Mouse (Mus musculus) embryonic facial prominence, embryonic 14.5 days (tissue): ENCODE measurements at regions not wholly inside any gene's neighbourhood (a gene's known extent, or its start where the extent isn't known, plus 50 kb on each side); places are given as distances from the start of the nearest gene placed in this dataset.
A peak's percentile ranks its signal among the peaks of the same experiment; 100 is the strongest.
"Not testable (repeated sequence)": the region's sequence is repeated elsewhere in the genome, so short reads cannot be mapped to it uniquely, and the experiment has no call there.

Source experiments
- ATAC-seq: fragments of 200-750 bp; cut with Nextera tagmentation; 2 replicates; pipeline ENCODE4 v1.8.0; 2017; ENCODE audit warnings: low read depth, moderate number of reproducible peaks, moderate TSS enrichment
- DNase-seq: peaks from one replicate; pipeline ENCODE4 v3.0.0-alpha.2; 2015; ENCODE audit warnings: low spot score
- H3K27ac ChIP-seq: fragments of 300-500 bp; sonication (generic); replicated peaks from 2 replicates; pipeline ENCODE4 v1.5.1; 2014; ENCODE audit warnings: low read depth, mild to moderate bottlenecking, low read length, moderate library complexity
- H3K27me3 ChIP-seq: fragments of 300-500 bp; sonication (generic); replicated peaks from 2 replicates; pipeline ENCODE4 v1.6.1; 2014; ENCODE audit warnings: low read length; ENCODE audit not compliant: control insufficient read depth, insufficient read depth
- H3K36me3 ChIP-seq: fragments of 300-500 bp; sonication (generic); 2 replicates; pipeline ENCODE4 v1.6.1; 2014; ENCODE audit warnings: low read length, mixed read lengths; ENCODE audit not compliant: control insufficient read depth, insufficient read depth
- H3K4me1 ChIP-seq: fragments of 300-500 bp; sonication (generic); 2 replicates; pipeline ENCODE4 v1.6.1; 2014; ENCODE audit warnings: antibody characterized with exemption, low read length; ENCODE audit not compliant: control insufficient read depth, insufficient read depth
- H3K4me2 ChIP-seq: fragments of 300-500 bp; sonication (generic); 2 replicates; pipeline ENCODE4 v1.6.1; 2014; ENCODE audit warnings: low read depth, mild to moderate bottlenecking, low read length, moderate library complexity, mixed read lengths
- H3K4me3 ChIP-seq: fragments of 300-500 bp; sonication (generic); 2 replicates; pipeline ENCODE4 v1.5.1; 2014; ENCODE audit warnings: low read depth, mild to moderate bottlenecking, low read length
- H3K9ac ChIP-seq: fragments of 300-500 bp; sonication (generic); 2 replicates; pipeline ENCODE4 v1.6.1; 2014; ENCODE audit warnings: low read depth, mild to moderate bottlenecking, low read length, moderate library complexity, mixed read lengths
- H3K9me3 ChIP-seq: fragments of 300-500 bp; sonication (generic); 2 replicates; pipeline ENCODE4 v1.6.1; 2016; ENCODE audit warnings: low read length; ENCODE audit not compliant: control insufficient read depth
- WGBS: fragments of 180-500 bp; shearing (Covaris S2); extraction: QIAGEN DNeasy Blood & Tissue Kit; methylation state at CpG from one replicate; pipeline ENCODE4 v1.1.7; 2014; 5-methylcytosine and 5-hydroxymethylcytosine counted together

DNA sequence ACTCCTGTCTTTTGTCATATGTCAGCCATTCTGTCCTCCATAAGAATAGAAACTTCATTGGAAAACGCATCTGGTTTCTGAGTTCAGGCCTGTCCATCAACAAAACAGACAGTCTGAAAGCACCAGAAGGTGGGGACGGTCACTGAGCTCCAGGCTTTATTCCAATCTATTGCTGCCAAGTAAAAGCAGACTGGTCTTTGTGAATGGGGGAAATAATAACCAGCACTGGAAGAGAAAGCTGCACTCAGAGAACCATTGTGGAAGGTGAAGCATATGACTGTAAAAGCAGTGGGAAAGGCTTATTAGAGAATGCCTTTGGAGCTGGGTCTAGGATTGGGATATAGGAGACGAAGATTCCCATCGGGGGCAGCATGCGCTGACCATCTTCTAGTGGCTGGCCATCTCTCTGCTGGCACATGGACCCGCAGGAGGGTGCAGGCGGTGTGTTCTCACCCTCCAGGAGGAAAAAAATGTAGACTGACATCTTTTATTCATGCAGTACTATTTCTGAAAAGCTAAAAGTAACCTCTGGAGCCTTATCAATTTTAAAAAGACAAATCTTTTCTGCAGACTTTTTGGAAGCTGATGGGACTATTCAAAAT is 1638.0 kb downstream of the Car8 start:
- Histone ChIP-seq H3K9ac (no peak overlapping the region), H3K9me3 (no peaks in the 10 kb centered on the region), H3K27ac (no peak overlapping the region), H3K36me3 (no peaks in the 10 kb centered on the region), H3K4me2 (no peak overlapping the region), H3K4me3 (no peak overlapping the region), H3K4me1 (no peaks in the 10 kb centered on the region), H3K27me3 (no peaks in the 10 kb centered on the region)
- DNase-seq (peak; percentile 11), ATAC-seq (no peak)
- 75% methylated on average over 7 of the region's 7 CpGs for WGBS

DNA sequence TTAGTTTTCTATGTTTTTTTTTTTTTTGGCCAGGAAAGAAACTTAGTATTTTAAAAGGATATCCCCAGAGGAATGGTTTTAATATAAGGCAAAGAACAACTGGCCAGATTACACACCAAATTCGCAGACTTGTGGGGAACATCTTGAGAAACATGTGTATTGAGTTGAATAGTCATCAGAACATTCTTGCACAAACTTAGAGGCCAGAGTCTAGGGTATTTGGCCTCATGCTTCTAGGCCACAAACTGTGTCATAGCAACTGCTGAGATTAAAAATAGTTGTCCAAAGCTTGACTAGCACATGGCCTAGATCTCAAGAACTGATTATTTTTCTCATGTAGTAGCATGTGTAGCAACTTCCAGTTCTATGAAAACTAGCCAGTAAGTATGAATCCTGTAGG is 1642.5 kb downstream of the Car8 start:
- Histone ChIP-seq H3K36me3 (no peaks in the 10 kb centered on the region), H3K4me2 (no peak overlapping the region), H3K4me1 (no peaks in the 10 kb centered on the region), H3K9ac (no peak overlapping the region), H3K4me3 (no peak overlapping the region), H3K27ac (no peak overlapping the region), H3K27me3 (no peaks in the 10 kb centered on the region; the same call in 1 of the 2 replicates), H3K9me3 (no peaks in the 10 kb centered on the region)
- DNase-seq (no peak), ATAC-seq (no peak)
- WGBS, result 65% methylated on average over 1 of the region's 1 CpGs

DNA sequence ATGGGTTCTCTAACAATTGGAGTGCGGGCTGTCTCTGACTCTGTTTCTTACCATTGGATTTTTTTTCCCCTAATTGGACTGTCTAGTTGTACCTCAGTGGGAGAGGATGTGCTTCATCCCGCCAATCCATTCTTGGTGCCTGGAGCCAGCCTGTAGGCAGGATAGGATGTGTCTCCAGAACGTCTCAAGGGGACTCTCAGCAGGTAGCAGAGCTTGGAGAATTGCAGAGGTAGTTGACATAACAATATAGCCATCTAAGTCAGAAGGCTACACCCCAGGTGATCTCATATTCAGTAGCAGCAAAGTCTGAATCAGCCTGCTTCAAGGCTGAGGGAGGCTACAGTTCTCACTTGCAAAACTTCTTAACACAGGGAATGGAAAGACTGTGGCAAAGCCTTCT is 1646.0 kb downstream of the Car8 start:
- not testable (repeated sequence) for H3K9me3 ChIP-seq, DNase-seq, ATAC-seq, H3K4me3 ChIP-seq, H3K4me1 ChIP-seq, H3K9ac ChIP-seq, H3K36me3 ChIP-seq, H3K27ac ChIP-seq, H3K4me2 ChIP-seq, H3K27me3 ChIP-seq
- 72% methylated on average over 3 of the region's 3 CpGs for WGBS

DNA sequence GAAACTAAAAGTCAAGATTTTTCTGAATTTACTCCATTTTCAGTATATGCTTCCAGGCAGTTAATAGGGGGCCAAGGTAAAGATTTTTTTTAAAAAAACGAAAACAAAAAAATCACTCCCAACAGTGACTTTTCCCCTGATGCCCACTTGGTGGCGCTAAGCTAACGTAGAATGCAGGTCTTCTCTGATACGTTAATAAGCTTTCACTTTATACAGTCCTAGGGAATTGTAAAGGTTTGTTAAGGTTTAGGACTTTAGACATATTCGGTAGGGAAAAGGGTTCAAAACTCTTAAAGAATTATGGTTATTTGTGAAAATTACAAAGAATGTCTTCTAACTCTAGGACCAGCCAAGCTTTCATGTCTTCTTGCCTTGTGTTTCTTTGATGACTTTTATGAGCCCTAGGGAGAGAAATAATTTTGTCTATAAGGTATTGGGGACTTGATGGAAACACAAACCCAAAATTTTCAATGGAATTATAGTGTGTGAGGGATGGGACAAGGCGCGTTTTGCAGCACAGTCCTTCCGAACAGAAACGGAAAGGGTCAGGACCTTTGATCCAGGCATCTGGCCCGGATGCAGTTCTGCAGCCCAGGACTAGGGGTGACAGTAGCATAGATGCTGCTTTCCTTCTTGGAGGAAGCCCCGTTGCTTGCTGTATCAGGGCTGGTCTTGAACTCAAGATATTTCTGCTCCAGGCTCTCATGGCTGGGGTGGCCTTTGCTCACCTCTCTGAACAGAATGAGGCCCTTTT is 1677.1 kb downstream of the Car8 start:
- Histone ChIP-seq H3K27ac (no peak overlapping the region), H3K9ac (no peak overlapping the region), H3K4me1 (no peaks in the 10 kb centered on the region), H3K4me3 (no peak overlapping the region), H3K9me3 (no peaks in the 10 kb centered on the region), H3K27me3 (no peaks in the 10 kb centered on the region), H3K4me2 (no peak overlapping the region), H3K36me3 (no peaks in the 10 kb centered on the region)
- 24% methylated on average over 11 of the region's 11 CpGs for WGBS
- DNase-seq, result peak; percentile 55
- 0 out of 2 replicates have a peak, but pooled peaks have one; percentile 47 for ATAC-seq

DNA sequence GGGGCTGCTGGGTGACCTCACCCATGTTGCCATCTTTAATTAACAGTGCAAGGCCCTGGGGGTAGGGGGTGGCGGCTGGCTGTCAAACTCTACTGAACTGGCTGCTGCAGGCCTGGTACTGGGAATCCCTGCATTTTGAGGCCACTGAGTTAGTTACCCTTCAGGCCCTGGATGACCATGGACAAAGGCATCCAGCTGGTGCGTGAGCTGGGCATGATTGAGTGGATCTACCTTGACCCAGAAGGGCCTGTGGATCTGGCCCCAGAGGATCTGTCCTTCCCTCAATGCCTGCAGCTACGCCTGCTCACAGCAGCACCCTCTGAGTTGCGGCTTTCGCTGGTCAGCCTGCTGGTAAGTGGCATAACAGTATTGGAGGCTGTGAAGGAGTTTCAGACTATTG is 1699.2 kb downstream of the Car8 start:
- H3K9ac ChIP-seq, result no peak overlapping the region
- ATAC-seq, result no peak

DNA sequence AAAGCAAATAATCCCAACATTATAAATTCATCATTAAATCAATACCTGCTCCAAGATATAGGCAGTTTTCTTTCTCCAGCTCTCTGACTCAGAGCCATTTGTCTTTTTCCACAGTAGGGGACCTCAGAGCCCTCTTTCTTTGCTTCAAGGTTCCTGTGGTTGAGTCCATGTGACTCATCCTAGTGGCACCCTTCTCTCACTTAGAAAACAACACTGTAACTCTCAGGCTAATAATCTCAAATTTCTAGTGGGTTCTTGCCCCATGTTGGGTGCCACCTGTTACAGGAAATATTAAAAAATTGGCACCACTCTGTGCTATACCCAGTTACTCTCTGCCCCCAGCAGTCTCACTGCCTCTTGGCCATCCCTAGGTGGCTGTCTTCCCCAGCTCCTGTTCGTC is 1706.4 kb downstream of the Car8 start:
- no peak overlapping the region for H3K27ac ChIP-seq
- no peaks in the 10 kb centered on the region for H3K9me3 ChIP-seq
- no peaks in the 10 kb centered on the region for H3K27me3 ChIP-seq
- DNase-seq, result no peak
- 80% methylated on average over 1 of the region's 1 CpGs for WGBS
- no peak overlapping the region for H3K4me2 ChIP-seq
- H3K9ac ChIP-seq, result no peak overlapping the region
- ATAC-seq, result no peak
- no peaks in the 10 kb centered on the region for H3K36me3 ChIP-seq
- no peak overlapping the region for H3K4me3 ChIP-seq
- H3K4me1 ChIP-seq, result no peaks in the 10 kb centered on the region

More for the DNA sequence above, 1699.2 kb downstream of the Car8 start:
- H3K9me3 ChIP-seq, result no peaks in the 10 kb centered on the region
- DNase-seq, result no peak
- H3K4me2 ChIP-seq, result no peak overlapping the region
- no peak overlapping the region for H3K4me3 ChIP-seq
- 87% methylated on average over 5 of the region's 5 CpGs for WGBS
- no peaks in the 10 kb centered on the region for H3K4me1 ChIP-seq
- H3K36me3 ChIP-seq, result no peaks in the 10 kb centered on the region
- no peaks in the 10 kb centered on the region for H3K27me3 ChIP-seq
- H3K27ac ChIP-seq, result no peak overlapping the region

DNA sequence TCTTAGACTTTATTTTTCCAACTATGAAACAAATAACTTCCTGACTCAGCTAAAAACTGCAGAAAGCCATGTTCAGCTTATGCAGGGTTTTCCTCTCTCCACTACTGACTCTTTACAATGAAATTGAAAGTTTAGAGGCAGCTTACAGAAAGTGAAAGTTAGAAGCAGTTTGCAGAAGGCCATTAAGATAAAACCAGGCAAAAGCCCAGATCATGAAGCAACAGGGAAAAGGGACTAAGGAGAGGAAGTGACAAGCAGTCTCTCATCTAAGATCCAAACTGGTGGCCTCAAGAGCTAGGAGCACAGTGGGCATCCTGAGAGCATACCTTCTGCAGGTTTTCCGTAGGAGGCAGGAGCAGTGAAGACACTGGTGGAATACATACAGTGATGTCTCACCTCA is 1721.2 kb downstream of the Car8 start:
- Histone ChIP-seq H3K4me3 (no peak overlapping the region), H3K4me1 (peaks cover 9% of the 10 kb centered on the region; the same call in 1 of the 2 replicates), H3K9ac (no peak overlapping the region), H3K36me3 (no peaks in the 10 kb centered on the region), H3K27ac (no peak overlapping the region), H3K9me3 (no peaks in the 10 kb centered on the region), H3K4me2 (no peak overlapping the region), H3K27me3 (no peaks in the 10 kb centered on the region)
- ATAC-seq, result no peak
- WGBS, result 90% methylated on average over 1 of the region's 1 CpGs
- DNase-seq, result no peak

DNA sequence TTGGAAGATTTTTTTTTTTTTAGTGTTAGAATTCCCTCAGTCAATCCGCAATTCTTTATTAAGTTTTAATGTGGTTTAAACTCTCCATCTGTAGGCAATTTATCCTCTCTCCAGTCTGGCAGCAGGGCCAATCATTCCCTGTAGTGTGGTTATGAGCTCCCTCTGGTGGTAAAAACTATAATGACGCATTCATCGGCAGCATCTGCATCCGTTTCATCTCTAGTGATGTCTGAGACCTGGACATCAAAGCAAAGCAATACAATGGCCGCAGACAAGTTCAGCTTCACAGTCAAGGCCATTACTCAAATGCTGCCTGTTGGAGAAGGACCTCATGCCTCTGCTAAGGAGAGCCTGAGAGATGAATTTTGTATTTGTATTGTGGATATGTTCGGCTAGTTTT is 1721.7 kb upstream of the Impad1 start:
- no peak overlapping the region for H3K9ac ChIP-seq
- ATAC-seq (peak; percentile 74; the same call in 1 of the 2 replicates), DNase-seq (peak; percentile 90)

DNA sequence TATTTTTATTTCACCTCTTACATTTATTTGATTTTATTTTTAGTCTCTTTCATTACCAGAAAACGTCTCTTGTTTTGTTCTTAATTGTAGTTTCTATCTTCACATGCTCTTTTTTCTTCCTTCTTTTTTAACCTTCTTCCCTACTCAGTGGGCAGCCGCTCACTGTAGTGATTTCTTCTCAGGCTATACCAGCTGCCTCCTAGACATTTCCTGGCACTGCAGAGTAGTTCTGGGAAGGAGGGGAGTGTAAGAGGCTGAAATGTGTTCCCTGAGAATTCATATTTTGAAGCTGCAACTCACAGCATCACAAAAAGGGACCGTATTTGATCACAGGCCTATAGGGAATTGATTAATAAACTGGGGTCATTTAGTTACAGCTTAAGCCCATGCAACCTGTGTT is 1720.5 kb upstream of the Impad1 start:
- H3K27ac ChIP-seq, result peak overlapping the region; percentile 55; the same call in 1 of the 2 replicates
- H3K4me1 ChIP-seq, result peaks cover 9% of the 10 kb centered on the region; the same call in 1 of the 2 replicates

More for the DNA sequence above, 1721.7 kb upstream of the Impad1 start:
- Histone ChIP-seq H3K36me3 (no peaks in the 10 kb centered on the region), H3K4me2 (peak overlapping the region; percentile 18; the same call in 1 of the 2 replicates), H3K27me3 (no peaks in the 10 kb centered on the region), H3K4me1 (peaks cover 9% of the 10 kb centered on the region; the same call in 1 of the 2 replicates), H3K9me3 (no peaks in the 10 kb centered on the region), H3K27ac (no peak overlapping the region), H3K4me3 (no peak overlapping the region)
- WGBS, result 17% methylated on average over 6 of the region's 6 CpGs

More for the DNA sequence above, 1720.5 kb upstream of the Impad1 start:
- WGBS, result 49% methylated on average over 3 of the region's 3 CpGs
- H3K4me3 ChIP-seq, result no peak overlapping the region
- ATAC-seq (no peak), DNase-seq (no peak)
- no peak overlapping the region for H3K4me2 ChIP-seq
- no peaks in the 10 kb centered on the region for H3K36me3 ChIP-seq
- no peaks in the 10 kb centered on the region for H3K9me3 ChIP-seq
- H3K27me3 ChIP-seq, result no peaks in the 10 kb centered on the region
- no peak overlapping the region for H3K9ac ChIP-seq
